Mouse (Mus musculus) liver, embryonic 14.5 days (tissue): ENCODE measurements at regions not wholly inside any gene's neighbourhood (a gene's known extent, or its start where the extent isn't known, plus 50 kb on each side); places are given as distances from the start of the nearest gene placed in this dataset.

ENCODE experiments used
- CTCF ChIP-seq: IDR thresholded peaks from 2 replicates; pipeline ENCODE4 v1.5.1; 2016; ENCODE audit warnings: antibody characterized with exemption, low read depth, control low read depth
- EP300 ChIP-seq: IDR thresholded peaks from 2 replicates; pipeline ENCODE4 v1.6.1; 2016; ENCODE audit warnings: antibody characterized with exemption, low read depth

GRCm38 (mm10) chr17:3927106-3927505 lies 231.0 kb upstream of the Nox3 start:
- no peak for TF ChIP-seq CTCF
- TF ChIP-seq EP300, result no peak
